Mouse (Mus musculus) cerebellum, adult 8-10 months (tissue): ENCODE data around the gene Cyp1a1.

Source experiments
- DNase-seq: peaks from one replicate; pipeline ENCODE4 v3.0.0; 2022

Cyp1a1 gene

DNA sequence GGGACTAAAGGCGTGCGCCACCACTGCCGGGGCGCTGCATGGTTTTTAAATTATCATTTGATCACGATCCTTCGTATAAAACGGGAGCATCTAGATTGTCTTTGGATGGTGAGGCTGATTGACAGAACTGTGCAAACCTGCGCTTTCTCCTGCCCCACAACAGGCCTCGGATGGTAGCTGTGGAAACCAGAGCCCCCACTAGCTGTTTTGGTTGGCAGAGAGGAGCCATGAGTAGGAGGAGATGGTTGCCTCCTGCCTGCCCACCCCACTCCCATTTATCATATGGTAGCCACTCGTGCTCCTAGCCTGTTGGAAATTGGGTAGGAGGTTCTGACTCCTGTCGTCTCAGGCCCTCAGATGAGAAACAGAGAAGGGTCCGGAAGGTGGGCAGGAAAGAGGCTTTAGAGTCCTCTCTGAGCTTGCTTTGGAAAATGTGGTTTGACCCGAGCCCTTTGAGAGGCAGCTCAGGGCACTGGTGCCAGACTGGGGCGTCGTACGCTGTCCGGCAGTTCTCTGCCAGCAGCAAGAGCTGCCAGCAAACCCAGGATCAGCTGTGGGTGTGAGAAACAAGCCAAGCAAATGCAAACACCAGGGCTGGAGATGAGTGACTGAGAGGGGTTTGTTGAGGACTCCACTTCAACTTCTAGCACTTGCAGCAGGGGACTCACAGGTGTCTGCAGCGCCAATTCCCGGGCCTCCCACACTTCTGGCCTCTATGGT is 30.9 kb upstream of the Cyp1a1 start:
- DNase-seq, result no peak

DNA sequence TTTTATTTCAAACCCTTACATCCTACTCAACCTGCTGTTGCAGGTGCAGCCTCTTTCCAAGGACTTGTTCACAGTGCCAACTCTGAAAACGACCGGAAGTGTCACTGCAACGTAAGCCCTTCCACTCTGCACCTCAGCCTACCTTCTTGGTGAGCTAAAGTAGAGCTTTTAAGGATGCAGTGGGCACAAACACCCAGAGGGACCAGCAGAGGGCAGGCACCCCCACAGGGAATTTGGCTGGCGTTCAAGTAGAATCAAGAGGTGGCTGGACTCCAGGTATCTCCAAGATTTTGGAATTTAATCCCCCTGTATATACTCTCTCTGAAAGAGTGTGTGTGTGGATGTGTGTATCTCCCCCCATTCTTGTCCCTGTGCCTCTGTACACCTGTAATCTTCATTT is 29.9 kb upstream of the Cyp1a1 start:
- DNase-seq, result no peak

DNA sequence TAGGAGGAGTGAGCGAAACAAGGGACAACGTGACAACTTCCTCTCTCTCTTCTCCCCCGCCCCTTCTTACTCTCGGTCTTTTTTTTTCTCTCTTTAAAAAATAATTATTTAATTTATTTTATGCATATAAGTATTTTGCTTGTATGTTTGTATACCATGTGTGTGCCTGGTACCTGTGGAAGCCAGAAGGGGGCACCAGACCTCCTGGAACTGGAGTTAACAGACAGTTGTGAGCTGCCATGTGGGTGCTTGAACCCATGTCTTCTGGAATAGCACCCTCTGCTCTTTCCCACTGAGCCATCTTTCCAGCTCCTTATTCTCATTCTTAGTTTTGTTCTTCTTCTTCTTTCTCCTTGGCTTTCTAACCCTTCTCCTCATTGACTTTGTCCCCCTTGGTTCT is 28.8 kb upstream of the Cyp1a1 start:
- DNase-seq, result no peak

DNA sequence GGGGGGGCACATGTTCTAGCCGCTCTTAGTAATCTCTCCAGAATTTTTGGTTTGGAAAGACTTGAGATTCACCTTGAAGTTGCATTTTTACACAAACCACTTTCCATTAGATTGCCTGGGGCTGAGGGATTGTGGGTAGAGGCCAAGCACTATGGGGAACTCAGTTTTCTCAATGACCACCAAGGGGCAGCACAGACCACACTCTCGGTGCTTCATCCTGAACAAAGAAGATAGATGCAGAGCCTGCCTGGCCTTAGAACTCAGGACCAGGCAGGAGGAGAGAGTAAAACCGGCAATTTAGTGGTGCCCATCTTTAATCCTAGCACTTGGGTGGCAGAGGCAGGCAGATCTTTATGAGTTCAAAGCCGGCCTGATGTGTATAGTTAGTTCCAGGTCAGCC is 28.0 kb upstream of the Cyp1a1 start:
- DNase-seq, result peak; percentile 72

DNA sequence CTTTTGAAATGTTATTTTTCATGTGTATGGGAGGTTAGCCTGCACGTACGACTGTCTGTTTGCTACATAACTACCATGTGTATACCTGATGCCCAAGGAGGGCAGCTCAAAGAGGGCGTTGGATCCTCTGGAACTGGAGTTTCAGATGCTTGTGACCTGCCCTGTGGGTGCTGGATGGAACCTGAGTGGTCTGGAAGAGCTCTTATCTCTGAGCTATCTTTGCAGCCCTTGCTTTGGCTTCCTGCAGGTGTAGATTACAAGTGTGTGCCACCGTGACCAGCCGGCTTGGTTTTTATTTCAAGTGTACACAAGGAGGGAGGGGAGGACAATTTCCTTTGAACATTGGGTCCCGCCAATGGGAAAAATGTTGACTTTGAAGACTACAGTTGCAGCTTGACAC is 27.2 kb upstream of the Cyp1a1 start:
- no peak for DNase-seq

DNA sequence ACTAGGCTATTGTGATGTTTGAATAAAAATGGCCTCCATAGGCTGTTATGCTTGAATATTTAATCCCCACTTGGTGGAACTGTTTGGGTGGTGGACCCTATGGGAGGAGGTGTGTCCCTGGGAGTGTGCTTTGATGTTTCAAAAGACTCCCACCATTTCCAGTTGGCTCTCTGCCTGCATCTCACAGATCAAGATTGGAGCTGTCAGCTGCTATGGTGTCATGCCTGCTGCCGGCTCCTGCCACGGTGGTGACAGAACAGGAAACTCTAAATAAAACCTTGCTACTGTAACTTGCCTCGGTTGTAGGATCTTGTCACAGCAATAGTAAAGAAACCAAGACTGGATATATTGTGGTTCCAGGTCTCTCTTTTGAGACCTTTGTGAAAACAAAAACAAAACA is 26.2 kb upstream of the Cyp1a1 start:
- DNase-seq, result no peak

DNA sequence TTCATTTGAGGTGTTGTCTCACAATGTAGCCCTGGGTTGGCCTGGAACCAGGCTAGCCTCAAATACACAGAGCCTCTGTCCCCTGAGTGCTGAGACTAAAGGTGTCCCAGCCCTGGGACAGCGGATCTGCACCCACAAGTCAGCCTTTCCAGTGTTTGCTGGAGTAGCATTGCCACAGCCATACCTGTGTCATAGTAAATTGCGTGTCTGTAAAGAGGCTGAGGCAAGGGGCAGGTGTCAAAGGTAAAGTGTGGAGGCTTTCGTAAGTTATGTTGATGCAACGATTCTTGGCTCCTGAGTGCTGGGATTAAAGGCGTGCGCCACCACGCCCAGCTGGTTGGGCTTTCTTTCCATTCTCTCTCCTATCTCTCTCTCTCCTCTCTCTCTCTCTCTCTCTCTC is 23.1 kb upstream of the Cyp1a1 start:
- DNase-seq, result no peak

DNA sequence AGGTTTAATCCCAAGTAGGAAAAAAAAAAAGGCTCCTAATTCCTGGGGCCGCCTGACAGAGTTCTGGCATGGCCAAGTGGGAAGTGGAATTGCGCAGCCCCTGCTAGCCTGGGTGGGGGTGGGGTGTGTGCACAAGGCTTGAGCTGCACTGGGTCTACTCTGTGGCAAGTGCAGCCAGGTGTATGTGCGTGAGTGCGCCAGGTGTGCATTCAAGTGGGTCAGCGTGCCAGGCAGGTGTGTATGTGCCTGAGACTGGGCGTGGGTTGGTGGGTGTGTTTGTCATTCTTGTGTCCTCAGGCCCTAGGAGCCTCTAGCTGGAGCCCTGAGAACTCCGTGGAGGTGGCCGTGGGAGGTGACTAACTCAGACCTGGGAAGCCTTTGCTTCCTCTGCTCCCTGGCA is 21.2 kb upstream of the Cyp1a1 start:
- DNase-seq, result no peak

DNA sequence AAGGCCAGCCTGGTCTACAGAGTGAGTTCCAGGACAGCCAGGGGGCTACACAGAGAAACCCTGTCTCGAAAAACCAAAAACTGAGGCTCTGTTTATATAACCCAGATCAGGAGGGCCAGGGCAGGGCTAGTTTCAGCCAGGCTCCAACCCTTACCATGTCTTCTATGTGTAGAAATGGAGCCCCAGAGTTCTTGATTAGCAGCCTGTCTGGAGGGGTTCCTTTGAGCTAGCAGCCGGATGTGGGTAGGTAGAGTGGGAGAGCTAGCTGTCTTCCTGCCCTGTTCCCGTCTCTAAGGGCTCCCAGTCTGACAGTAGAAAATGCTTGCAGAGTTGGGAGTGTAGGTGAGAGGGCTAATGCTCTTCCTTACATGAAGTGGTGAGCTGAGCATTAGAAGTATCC is 20.6 kb upstream of the Cyp1a1 start:
- DNase-seq, result no peak

DNA sequence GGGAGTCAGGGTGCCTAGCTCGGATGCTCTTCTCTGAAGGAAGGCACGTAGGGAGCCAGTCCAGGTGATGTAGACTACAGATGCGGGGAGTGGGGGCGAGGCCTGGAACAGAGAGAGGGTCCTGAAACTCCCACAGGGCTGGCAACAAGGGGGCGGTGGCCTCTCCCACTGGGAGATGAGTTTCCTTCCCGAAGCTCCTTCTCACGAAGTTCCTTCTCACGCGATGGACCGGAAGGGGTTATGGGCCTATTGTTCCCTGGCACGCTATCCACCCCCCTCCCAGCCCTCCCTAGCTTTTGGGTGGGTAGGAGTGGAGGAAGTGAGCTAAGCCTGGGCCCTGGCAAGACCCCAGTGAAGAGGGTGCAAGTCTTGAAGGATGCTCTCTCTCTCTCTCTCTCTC is 19.9 kb upstream of the Cyp1a1 start:
- no peak for DNase-seq

DNA sequence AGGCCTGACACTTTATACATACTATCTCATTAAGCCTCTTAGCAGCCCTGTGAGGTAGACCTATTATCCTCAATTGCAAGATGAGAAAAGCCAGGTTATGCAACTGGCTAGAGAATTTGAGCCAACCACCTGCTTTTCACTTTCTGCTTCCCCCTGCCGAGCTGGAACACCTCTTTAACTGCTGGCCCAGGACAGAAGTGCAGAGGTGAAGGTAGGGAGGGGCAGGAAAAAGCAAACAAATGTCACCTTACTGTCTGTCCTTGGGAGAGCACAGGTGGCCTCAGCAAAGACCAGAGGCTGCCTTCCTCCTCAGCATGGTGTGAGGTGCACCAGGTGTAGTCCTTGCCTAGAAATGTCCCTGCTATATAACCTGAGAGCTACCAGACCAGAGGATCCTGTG is 19.5 kb upstream of the Cyp1a1 start:
- DNase-seq, result no peak

DNA sequence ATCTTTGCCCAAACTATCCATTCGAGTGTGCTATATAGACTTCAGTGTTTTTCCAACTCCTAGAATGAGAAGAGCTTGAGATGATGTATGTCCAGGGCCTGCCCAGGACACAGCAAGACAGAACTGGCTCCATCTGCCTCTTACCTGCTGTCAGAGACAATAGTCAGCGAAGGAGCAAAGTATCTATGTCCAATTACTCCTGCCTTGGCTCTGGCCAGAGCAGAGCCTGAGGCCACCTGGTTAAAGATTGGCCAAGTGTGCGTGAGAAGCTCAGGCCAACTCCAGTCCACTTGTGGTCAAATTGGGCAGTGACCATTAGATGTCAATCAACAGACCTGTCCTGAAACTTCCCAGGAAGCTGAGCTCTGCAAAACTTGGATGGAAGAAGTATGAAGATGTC is 18.2 kb upstream of the Cyp1a1 start:
- DNase-seq, result no peak

DNA sequence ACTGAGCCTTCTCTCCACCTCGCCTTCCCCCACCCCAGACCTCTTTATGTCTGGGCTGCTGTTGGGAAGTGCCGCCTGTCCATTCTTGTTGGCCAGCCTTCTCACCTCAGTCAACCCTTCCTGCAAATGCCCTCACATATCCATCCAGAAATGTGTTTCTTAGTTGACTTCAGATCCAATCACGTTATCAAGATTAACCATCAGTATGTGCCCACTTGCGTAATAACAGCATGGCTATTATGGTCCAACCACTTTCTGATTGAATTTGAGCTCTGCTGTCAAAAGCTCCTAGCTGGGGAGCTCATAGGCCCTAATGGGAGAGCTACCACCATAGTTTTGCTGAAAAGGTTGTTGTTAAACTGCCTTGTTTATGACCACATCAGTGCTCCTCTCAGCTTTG is 16.7 kb upstream of the Cyp1a1 start:
- no peak for DNase-seq

DNA sequence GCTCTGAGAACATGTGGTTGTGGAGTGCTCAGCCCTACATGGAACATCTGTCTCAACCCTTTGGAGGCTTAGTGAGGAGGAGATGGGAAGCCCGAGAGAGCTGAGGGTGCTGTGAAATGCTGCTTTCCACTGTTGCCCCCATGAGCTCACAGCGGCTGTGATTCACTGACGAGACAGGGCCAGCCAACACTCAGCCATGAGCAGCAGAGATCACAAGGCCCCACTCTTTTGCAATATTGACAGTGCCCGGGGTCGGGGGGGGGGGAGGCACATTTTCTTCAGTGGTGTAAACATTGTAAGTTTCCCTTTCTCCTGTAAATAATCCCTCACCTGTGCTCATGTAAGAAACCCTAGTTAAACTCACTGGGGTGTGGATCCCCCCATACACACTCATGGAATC is 16.2 kb upstream of the Cyp1a1 start:
- DNase-seq, result no peak

DNA sequence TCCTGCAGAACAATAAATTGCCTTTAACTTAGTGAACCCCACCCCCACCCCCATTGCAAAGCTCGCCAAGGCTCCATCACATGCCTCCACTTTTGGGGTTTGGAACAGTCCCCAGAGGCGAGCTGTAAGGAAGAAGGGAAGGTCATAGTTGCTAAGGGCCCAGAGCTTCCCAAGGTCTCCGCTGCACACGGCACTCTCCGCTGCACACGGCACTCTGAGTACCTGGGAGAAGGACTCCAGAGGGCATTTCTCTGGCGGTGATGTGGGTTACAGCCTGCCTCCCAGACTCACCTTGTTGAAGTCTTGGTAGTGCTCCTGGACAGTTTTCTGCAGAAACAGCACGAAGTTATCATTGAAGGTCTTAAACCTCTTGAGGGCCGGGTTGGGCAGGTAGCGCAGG is 6.3 kb upstream of the Cyp1a1 start:
- DNase-seq, result no peak

DNA sequence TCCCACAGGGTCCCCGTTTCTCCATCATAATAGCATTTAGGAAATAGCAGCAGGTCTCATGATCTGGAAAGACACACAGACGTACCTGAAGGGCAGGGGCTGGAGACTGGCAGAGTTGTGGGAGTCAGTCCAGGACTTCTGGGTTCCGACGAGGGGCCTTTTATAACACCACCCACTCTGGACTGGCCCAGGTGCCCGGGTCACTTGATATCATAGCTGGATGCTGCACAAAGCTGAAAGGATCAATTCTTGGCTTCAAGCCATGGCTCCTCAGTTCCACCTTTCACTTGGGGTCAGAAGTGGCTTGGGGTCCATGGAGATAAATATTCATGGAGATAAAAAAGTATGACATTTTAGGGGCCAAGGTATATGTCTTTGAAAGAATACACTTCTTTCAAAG is 4.2 kb upstream of the Cyp1a1 start, which contains the start of gene Cyp1a2:
Gene Cyp1a2, minus strand, starts transcription at position 184 of the 400 bp plus-strand sequence.
- DNase-seq, result no peak

DNA sequence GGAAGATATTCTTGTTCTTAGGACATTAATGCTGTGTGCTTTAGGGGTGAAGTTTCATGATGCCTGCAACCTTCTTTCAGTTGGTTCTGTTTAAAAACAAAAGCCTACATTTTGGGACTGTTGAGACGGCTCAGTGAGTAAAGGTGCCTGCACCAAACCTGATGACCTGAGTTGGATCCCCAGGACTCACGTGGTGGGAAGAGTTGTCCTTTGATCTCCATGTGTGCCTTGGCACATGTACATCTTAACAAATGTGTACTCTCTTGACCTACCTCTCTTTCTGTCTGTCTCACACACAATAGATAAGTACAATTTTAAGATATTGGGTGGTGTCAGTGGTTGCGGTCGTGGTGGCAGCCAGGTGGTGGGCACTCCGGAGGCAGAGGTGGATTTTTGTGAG is 1.7 kb upstream of the Cyp1a1 start:
- DNase-seq, result no peak

DNA sequence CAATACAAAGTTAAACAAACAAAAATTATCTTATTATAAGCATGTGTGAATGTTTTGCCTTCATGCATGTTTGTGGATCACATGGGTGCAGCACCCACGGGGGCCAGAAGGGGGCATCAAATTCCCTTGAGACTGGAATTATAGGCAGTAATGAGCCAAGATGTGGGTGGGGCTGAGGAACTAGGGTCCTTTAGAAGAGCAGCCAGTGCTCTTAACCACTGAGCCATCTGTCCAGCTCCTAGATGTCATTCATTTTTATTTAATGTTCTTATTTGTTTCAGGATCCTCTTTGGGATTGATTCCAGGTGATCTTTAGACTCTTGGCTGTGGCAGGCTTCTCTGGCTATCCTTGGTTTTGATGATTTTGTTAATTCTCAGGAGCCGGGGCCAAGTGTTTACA is 430 bp downstream of the Cyp1a1 start:
- DNase-seq, result no peak

DNA sequence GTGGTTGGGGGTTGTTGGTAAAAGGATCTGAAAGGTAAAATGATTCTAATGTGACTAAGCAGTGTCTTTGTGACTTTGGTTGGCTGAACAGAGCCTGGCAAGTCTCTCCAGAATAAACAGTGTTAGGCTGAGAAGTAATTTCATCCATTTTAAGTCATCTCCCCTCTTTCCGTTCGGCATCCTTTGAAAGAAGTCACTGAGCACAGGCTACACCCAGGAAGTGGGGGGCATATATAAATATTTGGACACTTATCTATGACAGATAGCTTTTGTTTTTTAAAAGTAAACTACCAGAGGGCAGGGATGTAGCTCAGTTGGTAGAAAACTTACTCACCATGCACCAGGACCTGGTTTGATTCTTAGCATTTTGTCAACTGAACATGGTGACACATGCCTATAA is 878 bp downstream of the Cyp1a1 start:
- DNase-seq, result no peak

DNA sequence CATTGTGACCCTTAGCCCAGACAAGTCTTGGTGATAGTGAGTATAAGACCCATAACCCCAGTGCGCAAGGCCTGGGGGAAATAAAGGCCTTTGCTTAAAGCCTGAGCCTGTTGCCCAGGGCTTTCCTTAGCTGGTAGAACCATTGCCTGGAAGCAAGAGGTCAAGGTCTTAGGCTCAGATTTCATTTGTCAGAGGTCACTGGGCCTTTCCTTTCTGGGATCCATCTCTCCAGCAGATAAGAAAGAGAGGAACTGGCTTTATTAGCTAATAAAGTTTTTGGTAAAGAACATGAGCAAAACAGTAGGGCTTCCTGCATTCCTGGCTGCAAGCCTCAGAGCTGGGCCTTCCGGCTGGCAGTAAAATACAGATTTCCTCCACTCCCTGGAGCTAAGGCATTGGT is 6.4 kb downstream of the Cyp1a1 start:
- no peak for DNase-seq

DNA sequence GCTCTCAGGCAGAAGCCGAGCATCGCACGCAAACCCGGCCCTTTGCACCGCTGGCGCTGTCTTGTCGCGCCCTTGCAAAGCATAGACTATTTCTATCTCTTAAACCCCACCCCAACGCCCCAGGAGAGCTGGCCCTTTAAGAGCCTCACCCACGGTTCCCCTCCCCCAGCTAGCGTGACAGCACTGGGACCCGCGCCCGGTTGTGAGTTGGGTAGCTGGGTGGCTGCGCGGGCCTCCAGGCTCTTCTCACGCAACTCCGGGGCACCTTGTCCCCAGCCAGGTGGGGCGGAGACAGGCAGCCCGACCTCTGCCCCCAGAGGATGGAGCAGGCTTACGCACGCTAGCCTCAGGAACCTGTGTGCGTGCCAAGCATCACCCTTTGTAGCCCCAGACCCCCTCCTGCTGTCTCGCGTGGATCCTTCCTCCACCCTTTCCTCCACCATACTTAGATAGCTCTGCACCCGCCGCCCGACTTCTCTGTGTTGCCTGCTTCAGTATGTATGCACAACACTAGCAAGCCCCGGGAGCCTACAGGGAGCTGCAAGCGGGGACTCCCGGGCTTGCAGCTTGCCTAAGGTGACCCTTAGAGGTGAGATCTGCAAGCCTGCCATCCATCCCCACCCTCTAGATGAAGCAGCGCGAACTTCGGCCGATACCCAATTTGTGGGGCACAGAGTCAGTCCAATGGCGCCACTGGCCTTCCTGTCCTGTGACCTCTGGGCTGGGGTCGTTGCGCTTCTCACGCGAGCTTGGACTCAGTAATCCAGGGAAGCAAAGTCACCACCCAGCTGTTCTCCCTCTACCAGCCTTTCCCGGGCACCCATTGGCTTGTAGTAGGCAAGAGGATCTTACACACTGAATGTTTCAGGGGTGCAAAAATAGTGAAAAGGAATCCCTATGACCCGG is 8.9 kb downstream of the Cyp1a1 start:
- DNase-seq, result peak; percentile 72

DNA sequence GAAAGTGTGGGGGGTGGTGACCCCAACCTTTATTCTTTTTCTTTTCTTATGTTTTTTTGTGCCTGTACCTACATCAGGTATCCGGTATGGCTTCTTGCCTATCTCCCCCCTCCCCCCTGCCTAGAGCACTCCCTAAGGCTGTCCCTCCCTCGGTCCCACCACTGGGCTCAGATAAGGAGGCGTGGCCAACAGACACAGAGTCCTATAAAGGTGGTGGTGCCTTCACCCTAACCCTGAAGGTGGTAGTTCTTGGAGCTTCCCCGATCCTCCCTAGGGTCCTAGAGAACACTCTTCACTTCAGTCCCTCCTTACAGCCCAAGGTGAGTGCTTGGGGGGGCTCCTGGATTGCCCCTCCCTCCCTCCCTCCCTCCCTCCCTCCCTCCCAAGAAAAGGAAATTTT is 9.7 kb downstream of the Cyp1a1 start:
- no peak for DNase-seq

DNA sequence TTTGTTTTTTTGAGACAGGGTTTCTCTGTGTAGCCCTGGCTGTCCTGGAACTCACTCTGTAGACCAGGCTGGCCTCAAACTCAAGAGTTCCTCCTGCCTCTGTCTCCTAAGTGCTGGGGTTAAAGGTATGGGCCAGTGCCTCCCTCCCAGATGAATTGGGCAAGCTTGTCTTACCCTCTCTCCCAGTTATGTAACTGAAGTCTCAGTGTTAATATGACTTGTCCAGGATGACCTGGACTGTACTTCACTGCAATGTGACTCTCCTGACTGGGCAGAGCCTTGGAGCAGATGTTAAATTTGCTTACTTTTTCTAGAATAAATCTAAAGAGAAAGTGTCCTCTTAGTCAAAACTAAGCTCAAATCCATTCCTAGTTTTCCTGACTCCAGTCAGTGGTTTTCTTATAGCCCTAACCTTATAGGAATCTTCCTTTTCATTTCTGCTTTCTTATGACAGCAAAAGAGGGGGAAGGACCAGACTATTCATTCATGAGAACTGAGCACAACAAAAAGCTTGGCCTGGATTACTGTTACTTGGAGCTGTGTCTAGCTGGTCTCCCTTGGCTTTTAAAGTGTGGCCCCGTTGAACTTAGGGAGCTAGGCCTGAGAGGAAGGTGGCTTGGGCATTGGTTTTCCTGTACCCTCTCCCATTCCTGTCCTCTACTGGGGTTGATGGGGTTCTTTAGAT is 10.9 kb downstream of the Cyp1a1 start:
- DNase-seq, result no peak

DNA sequence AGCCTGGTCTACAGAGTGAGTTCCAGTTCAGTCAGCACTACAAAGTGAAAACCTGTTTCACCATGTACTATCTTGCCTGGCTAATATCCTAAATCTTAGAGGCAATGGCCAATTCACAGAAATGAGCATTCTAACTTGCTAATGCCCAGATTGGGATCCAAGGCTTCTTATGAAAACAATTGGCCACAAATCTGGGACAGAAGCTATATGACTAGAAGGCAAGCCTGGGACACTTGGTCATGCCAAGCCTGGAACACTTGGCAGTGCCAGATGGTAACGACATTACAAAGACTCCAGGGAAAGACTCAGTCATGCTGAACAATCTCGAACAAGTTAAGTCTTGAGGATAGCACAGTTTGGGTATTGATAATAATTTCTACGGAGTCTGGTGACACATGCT is 18.8 kb downstream of the Cyp1a1 start:
- DNase-seq, result no peak
